Mouse (Mus musculus) heart, postnatal 0 days (tissue): Measurements from ENCODE around the gene Evc.

ENCODE experiments used
- CTCF ChIP-seq: IDR thresholded peaks from 2 replicates; pipeline ENCODE4 v1.5.1; 2016; ENCODE audit warnings: antibody characterized with exemption, control low read depth, low read depth
- EP300 ChIP-seq: IDR thresholded peaks from 2 replicates; pipeline ENCODE4 v1.6.1; 2016; ENCODE audit warnings: antibody characterized with exemption, low read depth

DNA sequence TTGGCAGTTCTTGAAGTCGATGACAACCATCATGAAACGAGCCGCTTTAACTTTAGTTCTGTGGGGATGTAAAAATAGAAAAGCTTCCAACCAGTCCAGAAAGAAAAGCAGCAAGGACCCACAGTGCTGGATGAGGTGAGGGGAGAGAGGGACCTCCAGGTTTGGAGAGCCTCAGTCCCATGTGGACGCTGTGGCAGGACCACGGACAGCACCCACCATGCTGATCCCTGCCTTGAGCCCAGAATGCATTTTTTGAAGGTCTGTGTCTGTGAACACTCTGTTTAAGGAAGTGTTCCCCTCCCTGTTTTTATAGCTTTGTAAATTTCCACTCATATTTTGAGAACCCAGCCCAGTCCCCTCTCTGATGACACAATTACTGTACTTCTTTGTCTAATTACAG is 79.5 kb downstream of the Evc start:
- TF ChIP-seq CTCF, result no peak
- TF ChIP-seq EP300, result no peak
